Mouse (Mus musculus) C2C12 (cell line): ENCODE data around the gene Esrra. TPM values are rescaled to one million over a fixed set of nuclear protein-coding genes. Genes with fewer than 3 reads are reported as not detected.

ENCODE experiments used
- H3K27me3 ChIP-seq: one replicate; pipeline ENCODE4 v1.6.1; 2011; ENCODE audit not compliant: control insufficient read depth, insufficient read depth, insufficient read length
- H3K36me3 ChIP-seq: one replicate; pipeline ENCODE4 v1.6.1; 2011; ENCODE audit not compliant: control insufficient read depth, insufficient read depth
- H3K4me3 ChIP-seq: one replicate; pipeline ENCODE4 v1.5.1; 2011; ENCODE audit warnings: mild to moderate bottlenecking, control low read depth; ENCODE audit not compliant: poor library complexity, insufficient read depth, severe bottlenecking
- H3K79me2 ChIP-seq: one replicate; pipeline ENCODE4 v1.6.1; 2011; ENCODE audit not compliant: control insufficient read depth, insufficient read depth
- H3K79me3 ChIP-seq: one replicate; pipeline ENCODE4 v1.6.1; 2011; ENCODE audit warnings: low read depth, control low read depth
- H3ac ChIP-seq: one replicate; pipeline ENCODE3; 2011; ENCODE audit warnings: low read depth; ENCODE audit not compliant: control insufficient read depth, insufficient read length
- CEBPB ChIP-seq: IDR thresholded peaks from one replicate; pipeline ENCODE4 v1.6.1; 2011; ENCODE audit warnings: low read depth, mild to moderate bottlenecking, control low read depth, moderate library complexity
- CTCF ChIP-seq: IDR thresholded peaks from one replicate; pipeline ENCODE4 v1.5.1; 2011; ENCODE audit not compliant: control insufficient read depth, insufficient read depth, insufficient read length
- FOSL1 ChIP-seq: IDR thresholded peaks from one replicate; pipeline ENCODE4 v1.8.0; 2011; ENCODE audit warnings: mild to moderate bottlenecking, low read length; ENCODE audit not compliant: poor library complexity, insufficient read depth, severe bottlenecking
- MAX ChIP-seq: IDR thresholded peaks from one replicate; pipeline ENCODE4 v1.6.1; 2011; ENCODE audit warnings: mild to moderate bottlenecking, control low read depth
- MYOD1 ChIP-seq: IDR thresholded peaks from one replicate; pipeline ENCODE4 v1.6.1; 2011; ENCODE audit warnings: low read depth; ENCODE audit not compliant: control insufficient read depth, insufficient read length
- MYOG ChIP-seq: IDR thresholded peaks from one replicate; pipeline ENCODE4 v1.6.1; 2011; ENCODE audit not compliant: control insufficient read depth, insufficient read length; ENCODE audit errors: extremely low read depth
- USF1 ChIP-seq: IDR thresholded peaks from one replicate; pipeline ENCODE4 v1.6.1; 2011; ENCODE audit warnings: low read depth, mild to moderate bottlenecking, control low read depth, moderate library complexity
- polyA plus RNA-seq: library from polyadenylated mRNA; unstranded; fragments of >200 nt; fragmentation: generic; extraction: Trizol; gene quantifications from one replicate; pipeline ENCODE4 v1.2.1, GENCODE M21; 2012; ENCODE audit warnings: missing spikeins

Gene Esrra
- polyA plus RNA-seq, 1 experiment, result 43.2 TPM

DNA sequence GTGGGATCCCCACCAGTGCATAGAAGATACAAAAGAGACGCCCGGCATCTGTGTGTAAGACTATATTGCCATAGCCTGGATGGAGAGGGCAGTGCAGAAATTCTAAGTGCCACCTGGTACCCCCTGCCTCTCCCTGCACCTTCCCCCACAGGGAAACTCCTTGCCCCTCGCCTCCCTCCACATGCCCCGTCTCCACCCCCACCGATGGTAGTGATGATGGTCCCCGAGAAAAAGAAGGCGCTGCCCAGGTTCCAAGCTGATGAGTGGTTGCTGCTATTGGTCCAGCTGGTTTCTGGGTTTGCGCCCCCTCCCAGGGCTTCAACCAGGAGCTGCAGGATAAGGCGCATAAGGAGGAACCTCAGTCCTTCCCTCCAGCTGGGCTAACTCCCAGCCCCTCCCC is 6.5 kb upstream of the Esrra start:
- peaks cover 14% of the 10 kb centered on the region for H3K27me3 ChIP-seq
- H3K79me3 ChIP-seq, result no peaks in the 10 kb centered on the region
- no peaks in the 10 kb centered on the region for H3K79me2 ChIP-seq
- no peak for TF ChIP-seq MYOG
- no peak for TF ChIP-seq CTCF
- no peak for TF ChIP-seq MYOD1
- no peak for TF ChIP-seq FOSL1
- TF ChIP-seq MAX, result no peak
- no peak for TF ChIP-seq USF1
- no peak for TF ChIP-seq CEBPB
- no peak overlapping the region for H3K4me3 ChIP-seq
- no peaks in the 10 kb centered on the region for H3K36me3 ChIP-seq
- H3ac ChIP-seq, result no peak overlapping the region

DNA sequence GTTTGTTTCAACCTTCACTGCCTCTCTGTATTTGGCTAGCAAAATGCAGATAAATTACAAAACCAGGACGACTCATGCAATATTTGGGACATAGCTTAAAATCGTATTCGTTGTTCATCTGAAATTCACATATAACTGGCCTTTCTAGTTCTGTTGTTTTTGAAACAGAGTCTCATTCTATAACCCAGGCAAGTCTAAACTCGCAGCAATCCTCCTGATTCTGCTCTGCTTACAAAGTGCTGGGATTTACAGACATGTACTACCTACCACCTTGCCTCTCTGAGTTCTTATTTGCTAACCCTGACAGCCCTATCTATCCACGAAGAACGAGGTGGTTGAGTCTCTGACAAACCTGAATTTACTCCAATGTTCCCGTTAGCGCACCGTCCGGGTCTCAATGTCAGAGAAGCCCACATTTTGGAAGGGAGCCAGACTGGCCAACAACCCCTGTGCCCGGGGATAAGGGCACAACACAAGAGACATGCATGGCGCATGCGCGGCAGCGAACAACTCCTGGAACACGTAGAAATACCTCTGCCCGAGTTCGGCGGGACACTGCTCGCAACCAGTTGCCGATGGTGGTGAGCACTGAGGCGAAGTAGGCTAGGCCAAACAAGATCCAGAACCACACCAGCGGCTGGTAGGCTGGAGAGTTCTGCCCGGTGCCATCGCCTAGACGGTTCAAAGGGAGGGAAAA is 5.1 kb upstream of the Esrra start:
- Histone ChIP-seq H3K4me3 (no peak overlapping the region), H3K79me2 (no peaks in the 10 kb centered on the region), H3K27me3 (peaks cover 10% of the 10 kb centered on the region), H3K79me3 (no peaks in the 10 kb centered on the region), H3ac (no peak overlapping the region), H3K36me3 (no peaks in the 10 kb centered on the region)
- TF ChIP-seq MYOG (no peak), USF1 (no peak), FOSL1 (no peak), CEBPB (no peak), MAX (no peak), MYOD1 (no peak)

DNA sequence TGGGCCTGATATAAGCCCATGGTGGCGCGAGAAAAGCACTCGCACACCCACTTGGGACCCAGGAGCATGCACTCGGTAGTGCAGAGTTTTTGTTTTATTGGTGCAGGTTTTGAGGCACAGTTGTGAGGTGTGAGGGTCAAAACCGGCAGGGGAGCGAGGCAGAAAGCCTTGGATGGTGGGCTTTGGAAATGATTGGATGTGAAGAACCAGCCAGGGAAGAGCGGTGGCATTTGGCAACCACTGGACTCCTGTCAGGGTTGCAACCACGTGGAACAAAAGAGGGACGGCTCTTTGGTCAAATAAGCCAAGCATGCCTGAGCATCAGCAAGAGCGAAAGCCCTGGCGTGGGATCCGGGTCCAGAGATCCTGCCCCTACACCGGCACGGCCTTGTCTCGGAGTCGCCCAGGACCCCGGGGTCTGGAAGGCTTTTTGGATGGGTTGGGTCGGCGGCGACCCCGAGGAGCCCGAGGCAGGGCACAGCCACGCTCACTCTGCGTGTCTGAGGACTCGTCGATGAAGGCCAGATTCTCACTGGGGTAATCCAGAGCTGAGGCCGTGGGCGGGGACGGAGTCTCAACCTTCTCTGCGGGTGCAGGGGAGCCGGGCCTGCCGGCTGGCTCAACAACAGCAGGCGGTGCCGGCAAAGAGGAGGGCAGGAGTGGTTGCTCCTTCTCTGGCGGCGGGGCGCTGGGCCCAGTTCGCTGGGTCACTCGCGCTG is 4.2 kb upstream of the Esrra start:
- no peak for TF ChIP-seq CTCF
- TF ChIP-seq MYOG, result no peak
- no peak for TF ChIP-seq CEBPB
- TF ChIP-seq MAX, result no peak
- no peak for TF ChIP-seq FOSL1
- no peak for TF ChIP-seq MYOD1
- TF ChIP-seq USF1, result no peak
- no peak overlapping the region for H3K4me3 ChIP-seq
- H3K36me3 ChIP-seq, result no peaks in the 10 kb centered on the region
- H3ac ChIP-seq, result no peak overlapping the region
- peaks cover 10% of the 10 kb centered on the region for H3K27me3 ChIP-seq
- peaks cover 2% of the 10 kb centered on the region for H3K79me3 ChIP-seq
- H3K79me2 ChIP-seq, result peaks cover 5% of the 10 kb centered on the region

DNA sequence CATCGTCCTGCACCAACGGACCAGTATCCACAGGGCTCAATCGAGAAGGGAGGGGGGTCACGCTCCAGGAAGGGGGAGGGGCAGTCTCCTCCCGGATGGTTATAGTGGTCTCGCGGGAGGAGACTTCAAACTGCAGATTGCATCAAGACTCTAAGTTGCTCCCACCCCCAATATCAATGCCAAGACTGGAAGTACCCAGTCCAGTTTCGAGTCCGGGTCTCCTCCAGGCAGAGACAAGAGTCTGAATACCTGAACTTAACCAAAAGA is 3.6 kb upstream of the Esrra start, which contains the start of gene Catsperz:
Gene Catsperz (minus strand): TSS at position 74 of the 267 bp plus-strand sequence.
- Histone ChIP-seq H3K4me3 (no peak within 1 kb of the TSS), H3K36me3 (no peaks in the 10 kb centered on the region), H3K79me2 (peaks cover 11% of the 10 kb centered on the region), H3K79me3 (peaks cover 4% of the 10 kb centered on the region), H3ac (no peak within 1 kb of the TSS), H3K27me3 (peaks cover 10% of the 10 kb centered on the region)
- no peak for TF ChIP-seq MYOD1
- TF ChIP-seq CTCF, result no peak
- no peak for TF ChIP-seq MYOG
- no peak for TF ChIP-seq CEBPB
- TF ChIP-seq USF1, result no peak
- no peak for TF ChIP-seq FOSL1

DNA sequence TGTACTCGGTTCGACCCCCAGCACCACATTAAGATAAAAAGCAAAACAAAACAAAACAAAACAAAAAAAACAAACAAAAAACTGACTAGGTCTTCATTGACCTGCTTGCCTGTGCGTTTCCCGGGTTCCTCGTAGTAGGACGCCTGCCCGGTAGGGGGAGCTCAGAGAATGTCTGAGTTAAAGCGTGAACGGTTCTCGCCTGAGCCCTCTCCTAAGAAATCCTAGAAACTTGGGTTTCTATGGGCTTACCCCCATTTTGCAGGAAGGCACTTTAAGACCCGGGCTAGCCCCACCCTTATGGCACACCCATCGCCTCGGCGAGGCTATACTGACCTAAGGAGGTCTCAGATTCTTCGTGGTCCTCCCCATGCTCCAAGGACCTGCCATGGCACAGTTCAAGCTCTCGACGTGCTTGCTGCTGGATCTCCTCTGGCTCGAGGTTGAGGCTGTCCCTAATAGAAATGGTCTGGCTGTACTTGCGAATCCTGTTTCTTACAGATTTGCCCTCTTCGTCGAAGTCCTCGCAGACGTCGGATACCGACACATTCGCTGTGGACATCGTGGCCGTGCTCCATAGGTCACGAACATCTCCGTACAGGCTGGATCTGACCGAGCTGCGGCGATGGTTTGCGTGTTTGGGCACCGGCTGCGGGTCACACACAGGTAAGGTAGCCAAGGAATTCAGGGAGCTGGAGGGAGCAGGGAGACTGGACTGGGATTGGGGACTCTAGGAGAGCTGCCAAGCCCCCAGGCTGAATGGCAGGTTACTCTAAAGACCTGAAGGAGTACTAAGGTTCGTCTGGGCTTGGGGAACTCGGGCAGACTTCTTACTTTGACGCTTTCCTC is 3.1 kb upstream of the Esrra start:
- H3K36me3 ChIP-seq, result no peaks in the 10 kb centered on the region
- no peak overlapping the region for H3K4me3 ChIP-seq
- TF ChIP-seq CTCF, result peak; percentile 46
- TF ChIP-seq MYOD1, result no peak
- H3K27me3 ChIP-seq, result peaks cover 10% of the 10 kb centered on the region
- H3ac ChIP-seq, result no peak overlapping the region
- peaks cover 4% of the 10 kb centered on the region for H3K79me3 ChIP-seq
- peaks cover 16% of the 10 kb centered on the region for H3K79me2 ChIP-seq
